Mouse (Mus musculus): ENCODE measurements around the gene Atat1. TPM values are rescaled to one million over a fixed set of nuclear protein-coding genes. Genes with fewer than 3 reads are reported as not detected.

Atat1 gene
- total and polyA plus RNA-seq, 3 experiments: 5.7 to 12.5 (median 10.4) TPM

DNA sequence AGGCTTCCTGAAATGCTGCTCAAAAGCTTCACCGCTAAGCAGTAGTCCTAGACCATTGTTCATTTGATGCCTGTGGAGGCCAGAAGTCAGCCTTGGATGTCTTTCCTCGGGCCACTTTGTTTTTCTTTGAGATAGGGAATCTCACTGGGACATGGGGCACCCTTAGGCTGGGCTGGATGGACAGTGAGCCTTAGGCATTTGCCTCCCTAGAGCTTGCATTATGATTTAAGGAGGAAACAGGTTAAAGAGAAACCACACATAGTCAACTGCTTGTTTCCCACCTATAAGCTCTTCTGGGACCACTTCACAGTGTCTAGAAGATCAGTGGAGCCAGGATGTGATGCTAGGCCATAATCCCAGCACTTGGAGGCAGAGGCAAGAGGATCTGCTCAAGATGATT lies 50.0 kb downstream of the Atat1 start:
- Histone ChIP-seq H3K4me2 (ENCODE audit: insufficient read depth, low read depth, poor library complexity, severe bottlenecking) (no peak overlapping the region), H3K4me3 (replicated peaks in 1 of 3; ENCODE audit: low read depth in 2 of 3, low read length in 2 of 3, poor library complexity in 1 of 3) (no peak overlapping the region), H3K9ac (ENCODE audit: insufficient read depth, low read depth) (no peak overlapping the region), H3K79me2 (replicated peaks; ENCODE audit: control insufficient read depth, extremely low read depth, insufficient read depth, poor library complexity, severe bottlenecking) (no peaks in the 10 kb centered on the region), H3K27ac (ENCODE audit: insufficient read depth, low read depth) (no peak overlapping the region), H3K4me1 (ENCODE audit: control insufficient read depth in 1 of 2, insufficient read depth in 2 of 2) (peaks cover 0 to 16% of the 10 kb centered on the region in 2 experiments; a peak in 2 of 4 replicates), H3K36me3 (replicated peaks in 1 of 2; ENCODE audit: control insufficient read depth in 1 of 2, insufficient read depth in 1 of 2, low read length in 1 of 2) (peaks cover 7 to 29% of the 10 kb centered on the region in 2 experiments), H3K9me3 (replicated peaks; ENCODE audit: low read length) (no peaks in the 10 kb centered on the region), H3K27me3 (replicated peaks) (no peaks in the 10 kb centered on the region)
- dilution Hi-C loops (cut with MboI; ENCODE audit: extremely low pct_ligation_motif_present, extremely low pct_unique_long_range_greater_than_20kb, low sequenced_read_pairs) (no loop called here), in situ Hi-C loops (cut with MboI; ENCODE audit: low pct_ligation_motif_present, low pct_unique_long_range_greater_than_20kb, low sequenced_read_pairs) (loop anchor here (10.0 kb wide), 1 partner anchor 125 kb away; no protein-coding TSS in a partner anchor)
- no peak for DNase-seq (ENCODE audit: extremely low read depth)
- no peak for TF ChIP-seq MAFK (IDR thresholded peaks at IDR 0.05; ENCODE audit: insufficient replicate concordance, low read length)
- no peak for TF ChIP-seq RCOR1 (conservative IDR thresholded peaks at IDR 0.05; ENCODE audit: low read depth, low read length)
- no peak for TF ChIP-seq MAX (IDR thresholded peaks at IDR 0.05; ENCODE audit: low read length)
- TF ChIP-seq ELF1 (IDR thresholded peaks at IDR 0.05; ENCODE audit: low read depth, low read length): no peak
- TF ChIP-seq SIN3A (IDR thresholded peaks at IDR 0.05; ENCODE audit: low read length): no peak
- TF ChIP-seq GABPA (IDR thresholded peaks at IDR 0.05; ENCODE audit: insufficient replicate concordance, low read depth, low read length): no peak
- no peak for TF ChIP-seq USF1 (IDR thresholded peaks at IDR 0.05; ENCODE audit: low read depth, low read length)

GRCm38 (mm10) chr17:35859371-35859770 lies 50.5 kb downstream of the Atat1 start:
- Histone ChIP-seq H3K9me3 (replicated peaks; ENCODE audit: low read length) (no peaks in the 10 kb centered on the region), H3K4me3 (replicated peaks in 1 of 3; ENCODE audit: low read depth in 2 of 3, low read length in 2 of 3, poor library complexity in 1 of 3) (no peak overlapping the region), H3K79me2 (replicated peaks; ENCODE audit: control insufficient read depth, extremely low read depth, insufficient read depth, poor library complexity, severe bottlenecking) (no peaks in the 10 kb centered on the region), H3K27me3 (replicated peaks) (no peaks in the 10 kb centered on the region), H3K27ac (ENCODE audit: insufficient read depth, low read depth) (no peak overlapping the region), H3K36me3 (replicated peaks in 1 of 2; ENCODE audit: control insufficient read depth in 1 of 2, insufficient read depth in 1 of 2, low read length in 1 of 2) (peaks cover 8 to 33% of the 10 kb centered on the region in 2 experiments), H3K9ac (ENCODE audit: insufficient read depth, low read depth) (no peak overlapping the region), H3K4me2 (ENCODE audit: insufficient read depth, low read depth, poor library complexity, severe bottlenecking) (no peak overlapping the region), H3K4me1 (ENCODE audit: control insufficient read depth in 1 of 2, insufficient read depth in 2 of 2) (peaks cover 0 to 14% of the 10 kb centered on the region in 2 experiments; a peak in 2 of 4 replicates)
- TF ChIP-seq POLR2AphosphoS2 (IDR thresholded peaks at IDR 0.05; ENCODE audit: low read depth, low read length) (no peak), MAZ (IDR thresholded peaks at IDR 0.05; ENCODE audit: low read depth, low read length) (no peak), RCOR1 (conservative IDR thresholded peaks at IDR 0.05; ENCODE audit: low read depth, low read length) (no peak)
- in situ Hi-C loops (cut with MboI; ENCODE audit: low pct_ligation_motif_present, low pct_unique_long_range_greater_than_20kb, low sequenced_read_pairs): no loop called here
- no peak for DNase-seq (ENCODE audit: extremely low read depth)
- dilution Hi-C loops (cut with MboI; ENCODE audit: extremely low pct_ligation_motif_present, extremely low pct_unique_long_range_greater_than_20kb, low sequenced_read_pairs): no loop called here

- Histone ChIP-seq H3K9ac (ENCODE audit: insufficient read depth, low read depth) (no peak overlapping the region), H3K27ac (ENCODE audit: insufficient read depth, low read depth) (no peak overlapping the region), H3K4me2 (ENCODE audit: insufficient read depth, low read depth, poor library complexity, severe bottlenecking) (no peak overlapping the region), H3K9me3 (replicated peaks; ENCODE audit: low read length) (no peaks in the 10 kb centered on the region), H3K4me3 (replicated peaks in 1 of 3; ENCODE audit: low read depth in 2 of 3, low read length in 2 of 3, poor library complexity in 1 of 3) (no peak overlapping the region), H3K36me3 (replicated peaks in 1 of 2; ENCODE audit: control insufficient read depth in 1 of 2, insufficient read depth in 1 of 2, low read length in 1 of 2) (peaks cover 44 to 81% of the 10 kb centered on the region in 2 experiments), H3K4me1 (ENCODE audit: control insufficient read depth in 1 of 2, insufficient read depth in 2 of 2) (peaks cover 0 to 16% of the 10 kb centered on the region in 2 experiments; a peak in 2 of 4 replicates), H3K79me2 (replicated peaks; ENCODE audit: control insufficient read depth, extremely low read depth, insufficient read depth, poor library complexity, severe bottlenecking) (no peaks in the 10 kb centered on the region), H3K27me3 (replicated peaks) (no peaks in the 10 kb centered on the region)
- in situ Hi-C loops (cut with MboI; ENCODE audit: low pct_ligation_motif_present, low pct_unique_long_range_greater_than_20kb, low sequenced_read_pairs): no loop called here
- TF ChIP-seq RCOR1 (conservative IDR thresholded peaks at IDR 0.05; ENCODE audit: low read depth, low read length): no peak
- DNase-seq (ENCODE audit: extremely low read depth): no peak
- dilution Hi-C loops (cut with MboI; ENCODE audit: extremely low pct_ligation_motif_present, extremely low pct_unique_long_range_greater_than_20kb, low sequenced_read_pairs): no loop called here
These were observed 58.9 kb downstream of the Atat1 start for GRCm38 (mm10) chr17:35850974-35851373.

Data from CH12.LX (cell line).